Comparison of ENCODE assay signal across 25 mouse cellular contexts in the genomic region with DNA sequence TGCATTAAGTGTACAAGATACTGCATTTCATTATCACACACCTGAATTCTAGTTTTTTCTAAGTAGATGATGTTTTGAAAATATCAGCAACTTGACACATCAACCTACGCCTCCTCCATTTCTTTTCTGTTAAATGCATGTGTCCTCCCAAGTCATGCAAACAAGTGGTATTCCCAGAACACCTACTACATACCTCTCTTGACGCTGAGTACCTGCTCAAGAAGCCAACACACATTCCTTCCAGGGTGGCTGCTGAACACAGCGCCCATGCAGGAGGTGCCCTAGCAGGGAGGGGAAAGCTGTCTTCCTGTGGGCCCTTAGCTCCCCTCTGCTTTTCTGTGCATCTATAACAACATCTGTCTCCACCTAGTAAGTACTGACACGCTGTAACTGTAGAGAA.
"Had no signal": no experiment of that assay in that cellular context is flagged by ENCODE, and none has a peak within 500 bp of the region (broad histone marks: within the 10 kb centered on the region; RNA-seq: fewer than 3 reads in every experiment).

No protein-coding gene starts in this region.

- H3K27ac ChIP-seq: heart, embryonic 13.5 days; heart, embryonic 15.5 days; hindbrain, embryonic 13.5 days; hindbrain, embryonic 15.5 days; hindbrain, postnatal 0 days; kidney, embryonic 15.5 days; kidney, postnatal 0 days; limb, embryonic 13.5 days; limb, embryonic 15.5 days had no signal

- H3K27me3 ChIP-seq: heart, embryonic 13.5 days; heart, embryonic 15.5 days; hindbrain, embryonic 13.5 days; hindbrain, embryonic 15.5 days; kidney, embryonic 15.5 days; limb, embryonic 13.5 days; limb, embryonic 15.5 days had no signal

- DNase-seq: forebrain, postnatal 0 days; gastrocnemius, postnatal 14 days; gastrocnemius, postnatal 36 days; heart, adult 18-20 months; heart, postnatal 14 days; heart, postnatal 36 days; kidney, adult 11 months; kidney, adult 2 months; kidney, adult 9 months; kidney, postnatal 14 days; kidney, postnatal 36 days; layer of hippocampus, adult 9-11 months; layer of hippocampus, postnatal 36 days; left cerebral cortex, postnatal 4 days had no signal

- H3K9ac ChIP-seq: forebrain, postnatal 0 days; heart, embryonic 13.5 days; heart, embryonic 15.5 days; hindbrain, embryonic 13.5 days; hindbrain, embryonic 15.5 days; kidney, embryonic 15.5 days; limb, embryonic 13.5 days; limb, embryonic 15.5 days had no signal

- H3K4me2 ChIP-seq: heart, embryonic 11.5 days; heart, embryonic 13.5 days; heart, embryonic 15.5 days; hindbrain, embryonic 13.5 days; hindbrain, embryonic 15.5 days; kidney, embryonic 15.5 days; limb, embryonic 13.5 days; limb, embryonic 15.5 days had no signal

- H3K4me3 ChIP-seq: heart, embryonic 13.5 days; heart, embryonic 15.5 days; hindbrain, embryonic 13.5 days; hindbrain, embryonic 15.5 days; kidney, embryonic 15.5 days; limb, embryonic 13.5 days; limb, embryonic 15.5 days had no signal

- H3K36me3 ChIP-seq: heart, embryonic 15.5 days; hindbrain, embryonic 15.5 days; kidney, embryonic 15.5 days; limb, embryonic 15.5 days had no signal

- H3K9me3 ChIP-seq: heart, embryonic 15.5 days; hindbrain, embryonic 15.5 days; kidney, embryonic 15.5 days; limb, embryonic 15.5 days had no signal

- ATAC-seq: forebrain, postnatal 0 days; hindbrain, postnatal 0 days; intestine, embryonic 16.5 days had no signal

- H3K4me1 ChIP-seq: hindbrain, embryonic 13.5 days; hindbrain, embryonic 15.5 days; kidney, embryonic 15.5 days had no signal
